Mouse (Mus musculus): ENCODE results near the gene Tmem201. TPM values are rescaled to one million over a fixed set of nuclear protein-coding genes. Genes with fewer than 3 reads are reported as not detected.

Gene Tmem201
- polyA plus RNA-seq, 2 experiments from 2014 or later: 4.6 to 7.8 TPM

GRCm38 (mm10) chr4:149719686-149720085, 18.2 kb downstream of the Tmem201 start:
- ATAC-seq: no peak

DNA sequence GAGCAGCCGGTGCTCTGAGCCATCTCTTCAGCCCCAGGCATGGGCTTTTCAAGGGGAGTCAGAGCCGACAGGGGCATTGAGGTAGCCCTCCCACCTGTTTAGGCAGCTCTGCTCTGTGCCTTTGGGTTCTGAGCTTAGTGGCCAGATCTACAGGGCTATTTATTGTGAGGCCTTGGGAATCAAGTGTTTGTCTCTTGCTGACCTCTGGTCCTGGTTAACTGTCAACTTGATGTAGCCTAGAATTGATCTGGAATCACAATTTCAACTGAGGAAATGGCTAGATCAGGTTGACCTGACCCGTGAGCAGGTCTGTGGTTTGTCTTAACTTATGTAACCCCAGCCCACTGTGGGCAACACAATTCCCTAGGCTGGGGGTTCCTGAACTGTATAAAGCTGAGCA, 23.3 kb downstream of the Tmem201 start:
- ATAC-seq: no peak

DNA sequence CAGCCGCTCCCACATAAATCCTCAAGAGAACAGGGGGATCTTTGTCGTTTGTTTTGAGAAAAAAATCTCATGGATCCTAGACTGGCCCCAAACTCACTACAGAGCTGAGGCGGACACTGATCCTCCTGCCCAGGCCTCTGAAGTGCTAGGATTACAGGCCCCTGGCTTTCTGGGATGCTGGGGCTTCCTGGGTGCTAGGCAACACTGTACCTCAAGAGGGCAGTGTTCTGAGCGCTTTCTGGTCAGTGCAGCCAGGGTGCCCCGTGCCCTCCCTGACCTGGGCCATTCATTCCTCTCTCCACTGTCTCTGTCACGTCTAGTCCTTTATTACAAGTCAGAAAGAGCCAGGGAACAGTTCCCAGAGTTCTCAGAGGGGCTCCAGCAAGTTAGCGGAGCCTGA, 25.9 kb downstream of the Tmem201 start:
- no peak for ATAC-seq

DNA sequence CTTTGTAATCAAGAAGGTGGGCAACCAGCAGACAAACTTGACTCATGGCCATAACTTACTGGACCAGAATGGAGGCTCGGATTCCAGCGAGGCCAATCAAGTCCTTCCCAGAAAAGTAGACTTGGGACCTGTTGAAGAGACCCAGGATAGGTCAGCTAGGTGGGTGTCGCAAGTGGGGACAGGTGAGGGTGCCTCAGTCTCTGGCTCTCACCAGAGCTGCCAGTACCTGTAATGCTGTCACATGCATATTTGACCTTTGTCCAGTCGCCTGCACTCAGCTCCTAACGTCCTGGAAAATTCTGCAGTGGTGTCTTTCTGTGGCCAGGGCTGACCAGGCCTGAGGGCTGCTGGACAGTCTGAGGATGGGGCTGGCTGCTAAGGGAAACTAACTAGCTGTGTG, 26.4 kb downstream of the Tmem201 start:
- no peak for ATAC-seq

DNA sequence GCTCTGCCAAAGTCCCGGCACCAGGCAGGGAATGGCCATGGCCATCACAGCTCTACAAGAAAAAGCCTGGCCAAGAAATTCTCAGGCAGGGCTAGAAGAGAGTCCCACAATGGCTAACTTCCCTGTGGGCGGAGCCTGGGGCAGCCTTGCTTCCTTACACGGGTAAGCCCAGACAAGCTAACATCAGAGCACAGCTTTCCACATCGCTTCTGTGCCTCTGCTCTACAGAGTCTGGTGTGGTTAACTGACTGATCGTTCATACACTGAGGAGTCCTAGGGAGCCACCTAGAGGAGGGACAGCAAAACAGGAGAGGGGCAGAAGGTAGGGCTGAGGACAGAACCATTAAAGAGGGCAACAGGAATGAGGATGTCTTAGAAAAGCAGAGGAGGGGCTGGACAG, 27.3 kb downstream of the Tmem201 start:
- peak; percentile 99 for ATAC-seq

GRCm38 (mm10) chr4:149705941-149706340, 31.9 kb downstream of the Tmem201 start:
- no peak for ATAC-seq

- no peak for ATAC-seq
Observed at GRCm38 (mm10) chr4:149705298-149705697, 32.5 kb downstream of the Tmem201 start.

GRCm38 (mm10) chr4:149702210-149702979, 35.4 kb downstream of the Tmem201 start, which contains the start of gene Pik3cd:
Gene Pik3cd, minus strand, starts transcription at chr4:149702571.
- ATAC-seq: peak; percentile 30

DNA sequence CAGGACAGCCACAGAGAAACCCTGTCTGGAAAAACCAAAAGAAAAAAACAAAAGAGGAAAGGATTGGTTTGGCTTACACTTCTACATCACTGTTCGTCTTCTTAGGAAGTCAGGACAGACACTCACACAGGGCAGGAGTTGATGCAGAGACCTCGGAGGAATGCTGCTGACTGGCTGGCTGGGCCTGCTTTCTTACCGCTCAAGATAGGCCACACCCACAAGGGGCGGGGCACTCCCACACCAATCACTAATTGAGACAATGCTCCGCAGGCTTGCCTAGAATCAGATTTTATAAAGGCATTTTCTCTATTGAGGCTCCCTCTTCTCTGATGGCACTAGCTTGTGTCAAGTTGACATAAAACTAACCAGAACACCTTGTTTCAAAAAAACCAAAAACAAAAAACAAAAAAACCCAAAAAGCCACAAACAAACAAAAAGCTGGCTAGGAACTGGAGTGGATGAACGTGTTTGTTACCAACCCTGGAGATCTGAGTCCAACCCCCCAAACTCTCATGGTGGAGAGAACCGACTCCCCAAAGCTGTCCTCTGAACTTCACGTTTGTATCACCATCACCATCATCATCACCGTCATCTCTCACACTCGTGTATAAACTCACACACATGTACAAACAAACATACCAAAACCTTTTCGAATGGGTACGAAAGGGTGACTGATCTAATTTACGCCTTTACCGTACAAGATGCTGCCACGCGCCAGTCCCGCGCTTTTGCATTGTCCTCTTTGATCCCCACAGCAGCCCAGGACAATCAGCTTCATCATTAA, 36.2 kb downstream of the Tmem201 start:
- peak; percentile 52 for ATAC-seq

DNA sequence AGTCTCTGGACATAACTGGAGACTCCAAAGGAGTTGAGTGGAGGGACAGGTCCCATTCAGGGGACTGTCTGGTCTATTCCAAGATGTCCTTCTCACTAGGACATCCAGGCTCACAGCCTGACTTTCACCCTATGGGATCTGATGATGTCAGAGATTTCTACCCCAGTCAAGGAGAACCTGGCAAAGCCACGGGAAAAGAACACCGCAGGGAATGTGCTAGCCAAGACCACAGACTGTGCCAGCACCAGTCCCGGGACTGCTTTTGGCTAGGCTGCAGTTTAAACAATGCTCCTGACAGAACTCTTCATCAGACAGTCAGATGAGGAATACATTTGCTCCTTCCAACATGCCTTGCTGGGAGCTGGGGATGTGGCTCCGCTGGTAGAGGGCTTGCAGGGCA, 37.9 kb downstream of the Tmem201 start:
- ATAC-seq: no peak

DNA sequence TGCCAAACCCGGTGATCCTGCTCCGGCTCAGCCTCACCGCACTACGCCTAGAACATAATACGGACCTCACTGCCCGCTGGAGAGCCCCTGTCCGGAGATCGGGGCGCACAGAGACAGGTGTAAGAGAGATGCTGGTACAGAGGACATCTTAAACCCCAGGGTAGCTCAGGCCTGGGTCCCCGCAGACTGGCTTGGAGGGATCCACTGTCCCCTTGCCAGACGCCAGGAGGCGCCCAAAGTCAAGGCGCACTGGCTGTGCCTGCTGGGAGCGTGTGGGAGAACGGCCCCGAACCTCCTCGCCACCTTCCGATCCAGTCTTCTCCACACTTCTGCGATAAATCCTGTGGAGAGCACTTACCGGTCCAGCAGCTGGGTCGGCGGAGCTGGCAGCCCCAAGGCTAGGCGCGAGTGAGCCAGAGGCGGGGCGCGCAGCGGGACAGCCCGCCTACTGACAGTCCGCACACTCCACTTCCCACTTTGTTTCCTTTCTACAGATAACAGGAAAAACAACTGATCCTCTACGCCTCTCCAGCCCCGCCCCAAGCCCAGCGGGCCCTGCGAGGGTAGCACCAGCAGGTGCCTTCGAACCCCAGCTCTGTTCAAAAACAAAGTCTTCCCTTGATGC, 39.5 kb downstream of the Tmem201 start:
- peak; percentile 16 for ATAC-seq

DNA sequence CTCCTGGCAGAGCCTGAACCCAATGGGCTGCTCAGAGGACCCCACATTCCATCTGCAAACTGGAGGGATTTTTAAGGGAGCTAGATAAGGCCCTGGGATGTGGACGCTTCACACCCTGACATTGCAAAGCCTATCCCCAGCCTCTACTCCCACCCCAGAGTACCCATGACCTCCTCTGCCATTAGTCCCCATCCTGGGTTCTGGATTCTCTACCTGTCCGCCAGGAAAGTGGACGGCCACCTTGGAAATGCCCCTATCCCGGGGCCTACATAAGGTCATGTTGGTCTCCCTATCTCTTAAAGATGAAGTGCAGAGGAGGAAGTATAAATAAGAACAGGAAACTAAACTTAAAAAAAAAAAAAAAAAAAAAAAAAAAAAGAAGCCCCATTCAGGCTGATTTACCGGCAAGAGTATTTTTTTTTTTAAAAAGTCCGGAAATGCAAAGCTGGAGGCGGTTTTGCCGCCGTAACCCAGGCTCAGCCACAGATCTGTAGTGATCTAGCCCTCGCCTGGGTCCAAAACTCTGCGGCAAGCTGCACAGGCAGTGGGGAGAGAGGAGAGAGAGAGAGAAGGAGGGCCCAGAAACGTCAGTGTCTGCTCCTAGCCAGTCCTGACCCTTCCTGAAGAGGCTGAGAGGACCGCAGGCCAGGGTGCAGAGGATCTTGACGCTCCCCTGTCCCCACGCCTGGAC, 40.2 kb downstream of the Tmem201 start:
- peak; percentile 50 for ATAC-seq

DNA sequence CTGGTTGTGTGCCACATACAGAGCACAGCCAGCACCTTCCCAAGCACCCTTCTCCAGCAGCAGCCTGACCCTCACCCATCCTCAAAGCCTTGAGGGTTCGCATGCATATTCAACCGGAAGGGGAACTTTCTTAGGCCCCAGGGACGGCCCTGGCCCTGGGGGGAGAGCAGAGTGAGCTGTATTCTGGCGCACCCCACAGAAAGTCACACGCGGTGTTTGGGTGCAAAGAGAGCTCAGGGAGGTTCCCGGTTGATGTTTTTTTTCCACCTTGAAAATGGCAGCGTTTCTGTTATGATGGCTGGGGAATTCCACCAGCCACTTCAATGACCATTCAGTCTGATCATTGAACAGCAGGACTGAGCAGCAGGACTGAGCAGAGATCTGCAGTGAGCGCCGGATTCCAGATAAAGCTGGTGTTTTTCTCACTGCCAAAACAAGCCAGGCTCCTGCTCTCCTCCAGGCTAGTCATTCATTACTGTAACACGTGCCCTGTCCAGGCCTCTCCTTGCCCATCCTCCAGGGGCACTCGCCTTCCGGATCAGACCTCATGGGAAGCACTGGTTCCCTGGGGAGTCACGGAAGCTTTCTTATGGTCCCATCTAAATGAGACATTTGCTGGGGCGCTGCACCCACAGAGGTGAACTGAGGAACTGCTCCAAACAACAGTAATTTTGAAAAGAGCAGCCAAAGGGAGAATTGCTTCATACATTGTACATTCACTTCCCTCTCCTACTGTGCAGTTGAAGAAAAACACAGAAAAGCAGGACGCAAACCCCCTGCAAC, 41.5 kb downstream of the Tmem201 start:
- ATAC-seq: peak; percentile 36

GRCm38 (mm10) chr4:149691368-149691767, 46.5 kb downstream of the Tmem201 start:
- no peak for ATAC-seq

- no peak for ATAC-seq
Observed at GRCm38 (mm10) chr4:149690828-149691280, 47.0 kb downstream of the Tmem201 start.

GRCm38 (mm10) chr4:149689822-149690700, 47.8 kb downstream of the Tmem201 start:
- ATAC-seq: peak; percentile 20

DNA sequence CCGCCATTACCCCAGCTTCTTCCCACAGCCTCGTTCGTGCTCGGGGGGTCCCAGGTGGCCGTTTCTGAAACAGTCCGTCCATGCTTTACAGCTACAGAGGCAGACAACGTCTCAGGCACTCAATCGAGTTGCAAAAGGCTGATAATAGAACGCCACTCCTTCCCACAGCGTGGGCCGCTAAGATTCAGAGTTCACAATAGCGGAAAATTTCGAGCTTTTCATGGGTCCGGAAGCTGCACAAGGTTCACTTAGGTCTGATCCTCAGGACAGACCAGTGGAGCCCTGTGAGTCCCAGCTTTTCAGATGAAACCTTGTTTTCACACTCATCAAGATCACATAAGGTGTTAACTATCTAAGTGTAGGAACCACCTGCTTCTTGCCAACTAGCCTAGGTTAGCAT, 49.0 kb downstream of the Tmem201 start:
- no peak for ATAC-seq

- no peak for ATAC-seq
Observed at GRCm38 (mm10) chr4:149684841-149685623, 52.8 kb downstream of the Tmem201 start.

- no peak for ATAC-seq
Observed at GRCm38 (mm10) chr4:149683875-149684274, 54.0 kb downstream of the Tmem201 start.
